Mouse (Mus musculus) liver, embryonic 16.5 days (tissue): ENCODE measurements around the gene Coasy. TPM values are rescaled to one million over a fixed set of nuclear protein-coding genes. Genes with fewer than 3 reads are reported as not detected.

ENCODE experiments used
- ATAC-seq: fragments of 200-750 bp; cut with Nextera tagmentation; 2 replicates; pipeline ENCODE4 v1.8.0; 2017; ENCODE audit warnings: low read depth, mild to moderate bottlenecking, moderate number of reproducible peaks, moderate library complexity
- H3K27ac ChIP-seq: fragments of 300-500 bp; sonication (generic); 2 replicates; pipeline ENCODE4 v1.5.1; 2014; ENCODE audit warnings: mild to moderate bottlenecking, low read length
- H3K27me3 ChIP-seq: fragments of 300-500 bp; sonication (generic); 2 replicates; pipeline ENCODE4 v1.6.1; 2014; ENCODE audit warnings: low read depth, low read length, mixed read lengths; ENCODE audit not compliant: control insufficient read depth, insufficient read depth
- H3K36me3 ChIP-seq: fragments of 300-500 bp; sonication (generic); 2 replicates; pipeline ENCODE4 v1.6.1; 2014; ENCODE audit warnings: mild to moderate bottlenecking; ENCODE audit not compliant: control insufficient read depth, insufficient read depth
- H3K4me1 ChIP-seq: fragments of 300-500 bp; sonication (generic); 2 replicates; pipeline ENCODE4 v1.6.1; 2014; ENCODE audit warnings: low read depth, low read length, mixed read lengths; ENCODE audit not compliant: control insufficient read depth
- H3K4me2 ChIP-seq: fragments of 300-500 bp; sonication (generic); 2 replicates; pipeline ENCODE4 v1.6.1; 2014; ENCODE audit warnings: low read depth, low read length, mixed read lengths
- H3K4me3 ChIP-seq: fragments of 300-500 bp; sonication (generic); 2 replicates; pipeline ENCODE4 v1.5.1; 2014; ENCODE audit warnings: low read depth, mild to moderate bottlenecking, low read length
- H3K9ac ChIP-seq: fragments of 300-500 bp; sonication (generic); 2 replicates; pipeline ENCODE4 v1.6.1; 2014; ENCODE audit warnings: low read depth, low read length
- H3K9me3 ChIP-seq: fragments of 300-500 bp; sonication (generic); replicated peaks from 2 replicates; pipeline ENCODE4 v1.6.1; 2016; ENCODE audit warnings: low read length; ENCODE audit not compliant: control insufficient read depth
- WGBS: fragments of 180-500 bp; shearing (Covaris S2); extraction: QIAGEN DNeasy Blood & Tissue Kit; methylation state at CpG from one replicate; pipeline ENCODE4 v1.1.7; 2014; ENCODE audit not compliant: insufficient replicate concordance; 5-methylcytosine and 5-hydroxymethylcytosine counted together
- polyA plus RNA-seq: library from polyadenylated mRNA; unstranded; fragments of >200 nt; fragmentation: Nextera tagmentation; extraction: Ambion mirVana; gene quantifications from 2 replicates; pipeline ENCODE4 v1.2.1, GENCODE M21; 2015

The Coasy gene
- polyA plus RNA-seq, 1 experiment from 2014 or later = 20.5 TPM

DNA sequence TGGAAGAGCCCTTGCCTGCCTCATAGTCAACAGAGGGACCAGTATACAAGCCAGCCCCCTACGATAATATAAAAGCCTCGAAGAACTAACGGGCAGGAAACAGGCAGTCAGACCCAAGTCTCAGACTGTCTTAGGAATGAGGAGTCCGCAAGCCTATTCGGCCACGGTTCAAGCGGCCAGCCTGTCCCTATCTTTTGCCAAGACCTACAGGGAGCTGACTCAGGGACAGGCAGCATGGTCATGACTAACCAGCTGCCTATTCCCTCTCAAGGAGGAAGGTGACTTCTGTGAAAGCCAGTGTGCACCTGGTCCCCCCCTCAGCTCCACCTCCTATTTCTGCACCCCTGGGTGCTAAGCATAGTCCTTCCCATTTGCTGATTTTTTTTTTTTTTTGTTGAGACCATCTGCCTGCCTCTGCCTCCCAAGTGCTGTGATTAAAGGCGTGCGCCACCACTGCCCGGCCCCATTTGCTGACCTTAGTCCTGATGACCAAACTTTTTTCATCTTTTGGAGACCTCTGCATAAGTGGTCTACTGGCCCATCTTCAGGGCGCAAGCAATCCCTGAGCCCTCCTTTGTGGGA is 46.7 kb downstream of the Coasy start:
- H3K36me3 ChIP-seq = peaks cover 10% of the 10 kb centered on the region
- no peak overlapping the region for H3K27ac ChIP-seq
- 73% methylated on average over 11 of the region's 11 CpGs for WGBS
- no peak overlapping the region for H3K4me2 ChIP-seq
- H3K9ac ChIP-seq = no peak overlapping the region
- H3K4me3 ChIP-seq = no peak overlapping the region
- no peak for ATAC-seq
- H3K9me3 ChIP-seq = no peaks in the 10 kb centered on the region
- H3K27me3 ChIP-seq = no peaks in the 10 kb centered on the region
- H3K4me1 ChIP-seq = peaks cover 8% of the 10 kb centered on the region

DNA sequence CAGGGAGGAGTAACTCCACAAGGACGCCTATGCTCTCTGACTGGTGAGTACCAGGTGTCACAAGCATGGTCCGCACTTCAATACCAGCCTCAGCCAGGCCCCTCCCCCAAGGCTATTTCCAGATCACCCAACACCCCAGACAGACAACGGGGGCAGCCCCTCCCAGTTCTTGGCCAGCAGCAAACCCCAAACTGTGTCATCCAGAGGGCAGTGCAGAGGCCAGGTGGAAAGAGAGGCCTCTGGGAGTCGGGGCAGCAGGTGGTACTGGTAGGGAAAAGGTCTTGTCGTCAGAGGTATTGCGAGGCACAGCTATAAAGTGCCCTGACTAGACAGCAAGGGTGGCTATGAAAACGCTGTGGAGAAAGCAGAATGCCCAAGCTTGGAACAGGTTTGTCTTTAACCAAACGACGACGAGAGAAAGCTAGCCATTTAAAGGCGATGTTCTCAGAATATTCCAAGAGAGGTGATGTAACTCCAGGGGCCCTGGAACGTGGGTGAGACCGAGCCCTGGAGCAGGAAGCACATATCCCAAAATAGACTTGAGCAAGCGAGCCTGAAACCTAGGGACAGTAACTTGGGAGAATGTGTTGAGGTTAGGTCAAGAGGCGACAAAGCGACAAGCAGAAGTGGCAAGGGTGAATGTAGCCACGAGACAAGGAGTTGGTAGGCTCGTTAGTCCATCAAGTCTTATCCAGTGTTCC is 47.8 kb downstream of the Coasy start:
- H3K27me3 ChIP-seq = no peaks in the 10 kb centered on the region
- 36% methylated on average over 18 of the region's 18 CpGs for WGBS
- no peak overlapping the region for H3K27ac ChIP-seq
- H3K9me3 ChIP-seq = no peaks in the 10 kb centered on the region
- no peak overlapping the region for H3K4me2 ChIP-seq
- peaks cover 8% of the 10 kb centered on the region for H3K4me1 ChIP-seq
- H3K36me3 ChIP-seq = peaks cover 10% of the 10 kb centered on the region
- ATAC-seq = no peak
- no peak overlapping the region for H3K9ac ChIP-seq
- H3K4me3 ChIP-seq = no peak overlapping the region

DNA sequence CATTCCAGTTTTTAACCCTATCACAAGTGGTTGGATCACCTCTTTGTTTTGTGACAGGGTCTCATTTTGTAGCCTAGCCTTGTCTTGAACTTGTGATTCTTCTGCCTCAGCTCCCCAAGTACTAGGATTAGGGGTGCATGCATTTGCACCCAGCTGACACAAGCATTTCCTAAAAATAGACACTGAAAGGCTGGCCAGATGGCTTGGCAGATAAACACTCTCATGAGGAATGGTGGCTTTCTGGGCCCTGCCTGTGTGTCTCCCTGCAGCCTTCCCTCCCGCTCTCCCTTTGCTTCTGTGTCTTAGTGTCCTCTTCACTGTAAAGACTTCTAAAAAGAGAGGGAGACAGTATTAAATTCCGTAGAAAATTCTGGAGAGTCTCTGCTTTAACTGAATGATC is 48.8 kb downstream of the Coasy start:
- WGBS = 49% methylated on average over 2 of the region's 2 CpGs
- no peak overlapping the region for H3K4me2 ChIP-seq
- ATAC-seq = 0 out of 2 replicates have a peak, but pooled peaks have one; percentile 43
- H3K9ac ChIP-seq = no peak overlapping the region
- H3K27ac ChIP-seq = no peak overlapping the region
- peaks cover 7% of the 10 kb centered on the region for H3K36me3 ChIP-seq
- no peak overlapping the region for H3K4me3 ChIP-seq
- H3K9me3 ChIP-seq = no peaks in the 10 kb centered on the region
- H3K27me3 ChIP-seq = no peaks in the 10 kb centered on the region
- H3K4me1 ChIP-seq = peaks cover 8% of the 10 kb centered on the region

DNA sequence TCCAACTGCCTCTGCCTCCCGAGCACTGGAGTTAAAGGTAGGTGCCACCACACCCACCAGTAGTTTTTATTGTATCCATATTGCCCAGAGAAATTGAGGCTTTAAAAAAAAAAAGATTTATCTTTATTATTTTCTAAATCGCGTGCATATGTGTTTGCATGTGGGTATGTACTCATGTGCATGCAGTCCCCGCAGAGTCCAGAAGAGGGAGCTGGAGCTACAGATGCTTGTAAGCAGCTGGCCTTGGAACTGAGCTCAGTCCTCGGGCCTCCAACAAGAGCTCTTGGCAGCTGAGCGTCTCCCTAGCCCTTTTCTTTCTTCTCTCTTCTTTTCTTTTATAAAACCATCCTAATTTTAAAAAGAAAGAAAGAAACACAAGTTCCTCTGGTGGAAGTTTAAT is 49.3 kb downstream of the Coasy start:
- H3K4me2 ChIP-seq = no peak overlapping the region
- no peaks in the 10 kb centered on the region for H3K9me3 ChIP-seq
- H3K36me3 ChIP-seq = peaks cover 2% of the 10 kb centered on the region
- 81% methylated on average over 6 of the region's 6 CpGs for WGBS
- no peak overlapping the region for H3K9ac ChIP-seq
- H3K4me3 ChIP-seq = no peak overlapping the region
- H3K27ac ChIP-seq = no peak overlapping the region
- H3K27me3 ChIP-seq = no peaks in the 10 kb centered on the region
- H3K4me1 ChIP-seq = peaks cover 8% of the 10 kb centered on the region
- no peak for ATAC-seq

DNA sequence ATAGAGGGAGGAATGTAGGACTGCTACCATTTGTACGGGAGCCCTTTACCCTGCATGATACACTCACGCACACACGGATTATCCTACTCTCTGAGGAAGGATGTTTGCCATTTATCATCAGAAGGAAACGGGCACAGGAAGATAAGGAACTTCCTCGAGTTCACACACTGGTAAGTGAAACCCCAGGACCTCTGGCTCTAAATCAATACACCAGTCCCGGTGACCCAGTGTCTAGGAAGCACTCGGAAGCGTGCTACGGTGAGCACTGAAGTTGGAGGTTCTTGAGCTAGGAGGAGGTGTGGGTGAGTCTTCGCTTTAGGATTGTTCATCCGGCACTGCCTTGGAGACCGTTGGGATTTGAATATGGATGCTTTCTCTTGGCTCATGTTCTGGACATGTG is 50.7 kb downstream of the Coasy start:
- peaks cover 8% of the 10 kb centered on the region for H3K4me1 ChIP-seq
- no peaks in the 10 kb centered on the region for H3K36me3 ChIP-seq
- no peak overlapping the region for H3K27ac ChIP-seq
- no peak overlapping the region for H3K9ac ChIP-seq
- no peak overlapping the region for H3K4me2 ChIP-seq
- no peaks in the 10 kb centered on the region for H3K27me3 ChIP-seq
- no peak overlapping the region for H3K4me3 ChIP-seq
- 20% methylated on average over 12 of the region's 12 CpGs for WGBS
- no peaks in the 10 kb centered on the region for H3K9me3 ChIP-seq
- no peak for ATAC-seq

DNA sequence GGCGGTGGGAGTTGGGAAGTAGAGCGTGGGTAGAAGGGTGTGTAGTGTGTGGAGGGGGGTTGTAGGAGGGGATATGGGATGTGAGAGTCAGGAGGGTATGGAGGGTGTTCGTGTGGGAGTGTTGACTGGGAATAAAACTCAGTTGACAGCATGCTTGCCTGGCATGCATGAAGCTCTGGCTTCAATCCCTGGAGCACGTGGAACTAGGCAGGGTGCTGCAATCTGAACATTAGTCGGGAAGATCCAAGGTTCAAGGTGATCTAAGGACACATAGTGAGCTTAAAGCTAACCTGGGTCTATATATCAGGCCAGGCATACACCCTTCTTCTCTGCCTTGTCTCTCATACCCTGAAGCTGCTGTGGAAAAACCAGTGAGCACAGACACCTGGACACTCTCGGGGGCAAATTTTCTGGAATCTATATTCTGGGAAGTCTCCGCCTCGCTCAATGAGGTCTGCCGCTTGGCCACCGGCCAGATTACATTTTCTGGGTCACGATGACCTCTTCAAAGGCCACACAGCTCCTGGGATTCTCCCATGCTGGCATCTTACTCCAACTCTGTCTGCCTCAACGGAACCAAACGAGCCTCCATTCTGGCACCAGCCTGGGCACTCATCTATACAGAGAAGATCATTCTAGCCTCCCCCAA is 52.0 kb downstream of the Coasy start:
- Histone ChIP-seq H3K36me3 (no peaks in the 10 kb centered on the region), H3K4me2 (no peak overlapping the region), H3K27me3 (peaks cover 5% of the 10 kb centered on the region), H3K4me1 (peaks cover 8% of the 10 kb centered on the region), H3K27ac (no peak overlapping the region), H3K4me3 (no peak overlapping the region), H3K9ac (no peak overlapping the region), H3K9me3 (no peaks in the 10 kb centered on the region)
- 63% methylated on average over 13 of the region's 13 CpGs for WGBS
- ATAC-seq = peak; percentile 53; the same call in 1 of the 2 replicates

Other genes with a start within 250 kb of the Coasy start
- gene Stat5b, start 231.8 kb upstream of the Coasy start, polyA plus RNA-seq = 21.8 and 22.6 TPM in 2 replicates
- 8.1 and 8.3 TPM in 2 replicates for gene Stat5a, start 223.2 kb upstream of the Coasy start, polyA plus RNA-seq
- 32.8 and 39.2 TPM in 2 replicates for gene Stat3, start 143.0 kb upstream of the Coasy start, polyA plus RNA-seq
- gene Cavin1, start 111.7 kb upstream of the Coasy start, polyA plus RNA-seq = 26.0 and 29.7 TPM in 2 replicates
- gene Atp6v0a1, start 73.1 kb upstream of the Coasy start, polyA plus RNA-seq = 47.5 and 49.9 TPM in 2 replicates
- gene Naglu, start 12.6 kb upstream of the Coasy start, polyA plus RNA-seq = 7.1 and 7.2 TPM in 2 replicates
- 0.28 and 0.30 TPM in 2 replicates for gene Hsd17b1, start 4.2 kb upstream of the Coasy start, polyA plus RNA-seq
- gene Mlx, start 4.7 kb downstream of the Coasy start, polyA plus RNA-seq = 23.8 and 24.5 TPM in 2 replicates
- gene Psmc3ip, start 12.9 kb downstream of the Coasy start, polyA plus RNA-seq = 11.7 and 11.8 TPM in 2 replicates
- gene Retreg3, start 37.3 kb downstream of the Coasy start, polyA plus RNA-seq = 11.9 and 12.3 TPM in 2 replicates
- gene Tubg1, start 37.4 kb downstream of the Coasy start, polyA plus RNA-seq = 34.3 and 36.6 TPM in 2 replicates
- gene Tubg2, start 73.3 kb downstream of the Coasy start, polyA plus RNA-seq = 0.05 and 0.09 TPM in 2 replicates
- 0.11 and 0.17 TPM in 2 replicates for gene Cntnap1, start 88.0 kb downstream of the Coasy start, polyA plus RNA-seq
- gene Plekhh3, start 88.8 kb downstream of the Coasy start, polyA plus RNA-seq = 1.1 and 1.7 TPM in 2 replicates
- gene Ccr10, start 92.9 kb downstream of the Coasy start, polyA plus RNA-seq = 0.05 and 0.08 TPM in 2 replicates
- 10.8 and 12.5 TPM in 2 replicates for gene Ezh1, start 143.9 kb downstream of the Coasy start, polyA plus RNA-seq
- gene Ramp2, start 163.5 kb downstream of the Coasy start, polyA plus RNA-seq = 20.8 and 21.8 TPM in 2 replicates
- 72.2 and 75.2 TPM in 2 replicates for gene Vps25, start 171.1 kb downstream of the Coasy start, polyA plus RNA-seq
- 4.3 and 5.4 TPM in 2 replicates for gene Wnk4, start 178.0 kb downstream of the Coasy start, polyA plus RNA-seq
- gene Cntd1, start 196.4 kb downstream of the Coasy start, polyA plus RNA-seq = 0.70 and 0.74 TPM in 2 replicates
- 77.7 and 79.9 TPM in 2 replicates for gene Coa3, start 196.5 kb downstream of the Coasy start, polyA plus RNA-seq
- gene Becn1, start 219.7 kb downstream of the Coasy start, polyA plus RNA-seq = 89.6 and 93.6 TPM in 2 replicates
- 162 and 170 TPM in 2 replicates for gene Psme3, start 233.6 kb downstream of the Coasy start, polyA plus RNA-seq
- gene Aoc2, start 242.5 kb downstream of the Coasy start, polyA plus RNA-seq = 1.5 and 1.8 TPM in 2 replicates
- 0.05 TPM in 2 replicates for gene Aoc3, start 248.0 kb downstream of the Coasy start, polyA plus RNA-seq